Comparison of ENCODE assay signal across 16 mouse cellular contexts in the genomic region with DNA sequence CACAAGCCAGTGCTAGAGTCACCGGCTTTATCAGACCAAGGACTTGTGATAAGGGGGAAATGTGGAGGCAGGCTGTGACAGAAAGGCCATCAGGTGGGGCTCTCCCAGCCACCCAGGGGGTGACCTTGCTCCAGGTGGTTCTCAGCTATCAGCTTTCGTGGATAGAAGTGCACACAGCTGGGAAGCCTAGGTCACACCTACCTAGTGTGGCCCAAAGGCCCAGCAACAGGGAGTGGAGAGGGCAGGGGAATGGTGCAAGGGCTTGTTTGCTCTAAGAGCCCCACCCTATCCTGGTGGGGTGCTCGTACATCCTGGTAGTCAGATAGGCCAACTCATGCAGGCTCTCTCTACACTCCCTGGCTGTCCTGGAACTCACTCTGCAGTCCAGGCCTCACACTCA. TPM values are rescaled to one million over a fixed set of nuclear protein-coding genes. Genes with fewer than 3 reads are reported as not detected.
DNase-seq lines count a peak whose midpoint lies in the region; ATAC-seq and TF ChIP-seq lines count a peak whose summit lies in the region.
"Had no signal": no experiment of that assay in that cellular context is flagged by ENCODE, and none has a peak within 500 bp of the region (broad histone marks: within the 10 kb centered on the region; RNA-seq: fewer than 3 reads in every experiment).

No protein-coding gene starts in this region.

- no peaks in the 10 kb centered on the region for H3K9me3 ChIP-seq in forebrain, embryonic 10.5 days
- H3K9me3 ChIP-seq in forebrain, postnatal 0 days (ENCODE audit: low read length) = no peaks in the 10 kb centered on the region
- H3K9me3 ChIP-seq in lung, embryonic 16.5 days (ENCODE audit: control insufficient read depth, low read length) = no peaks in the 10 kb centered on the region
- H3K9me3 ChIP-seq in liver, embryonic 14.5 days (ENCODE audit: control insufficient read depth, low read length) = no peaks in the 10 kb centered on the region
- H3K9me3 ChIP-seq: megakaryocyte, embryonic 14.5 days had no signal

- DNase-seq in forebrain, embryonic 10.5 days (ENCODE audit: extremely low spot score, low spot score) = no peak
- DNase-seq in forebrain, postnatal 0 days = no peak
- no peak for DNase-seq in lung, adult 2 months
- DNase-seq in liver, embryonic 14.5 days (ENCODE audit: low read depth in 3 of 3, low spot score in 3 of 3) = no peak
- DNase-seq in spleen, postnatal 4 days (ENCODE audit: low spot score in 2 of 2) = no peak
- no peak for DNase-seq in left cerebral cortex, postnatal 14 days (ENCODE audit: low spot score in 2 of 2)
- DNase-seq: adrenal gland, adult 2 months; kidney, adult 8-10 months had no signal

- no peak for TF ChIP-seq CTCF in forebrain, postnatal 0 days (IDR thresholded peaks at IDR 0.05; ENCODE audit: low read depth)
- no peak for TF ChIP-seq CTCF in lung, adult 2 months (IDR thresholded peaks at IDR 0.05; ENCODE audit: insufficient read depth, low read length)
- no peak for TF ChIP-seq CTCF in liver, embryonic 14.5 days (IDR thresholded peaks at IDR 0.05; ENCODE audit: low read depth)

- no peaks in the 10 kb centered on the region for H3K27me3 ChIP-seq in forebrain, embryonic 10.5 days (ENCODE audit: poor library complexity, severe bottlenecking)
- no peaks in the 10 kb centered on the region for H3K27me3 ChIP-seq in forebrain, postnatal 0 days (ENCODE audit: insufficient read depth, low read length)
- no peaks in the 10 kb centered on the region for H3K27me3 ChIP-seq in lung, embryonic 16.5 days (ENCODE audit: control insufficient read depth, insufficient read depth, low read depth, low read length)
- no peaks in the 10 kb centered on the region for H3K27me3 ChIP-seq in liver, embryonic 14.5 days (ENCODE audit: control insufficient read depth, insufficient read depth, low read length)

- H3K9ac ChIP-seq in forebrain, postnatal 0 days = no peak overlapping the region
- H3K9ac ChIP-seq in lung, embryonic 16.5 days (ENCODE audit: low read length) = no peak overlapping the region
- H3K9ac ChIP-seq in liver, embryonic 14.5 days (replicated peaks) = no peak overlapping the region

- TF ChIP-seq POLR2A in lung, adult 2 months (IDR thresholded peaks at IDR 0.05; ENCODE audit: borderline replicate concordance, extremely low read depth, low read depth, low read length) = no peak

- intact Hi-C loops in left cerebral cortex, postnatal 14 days (cut with DNase I) = no loop called here

- no peak overlapping the region for H3K4me3 ChIP-seq in forebrain, embryonic 10.5 days
- no peak overlapping the region for H3K4me3 ChIP-seq in forebrain, postnatal 0 days (ENCODE audit: low read depth, low read length)
- no peak overlapping the region for H3K4me3 ChIP-seq in lung, embryonic 16.5 days (ENCODE audit: low read length)
- no peak overlapping the region for H3K4me3 ChIP-seq in lung, adult 2 months (replicated peaks; ENCODE audit: extremely low read depth, low read depth, low read length)
- no peak overlapping the region for H3K4me3 ChIP-seq in liver, embryonic 14.5 days (ENCODE audit: insufficient read depth in 1 of 2, low read depth in 2 of 2, low read length in 2 of 2)
- H3K4me3 ChIP-seq: erythroblast, embryonic 14.5 days; left cerebral cortex, adult 2 months; megakaryocyte, embryonic 14.5 days had no signal

- ATAC-seq in forebrain, postnatal 0 days = no peak
- ATAC-seq in lung, embryonic 16.5 days (ENCODE audit: low read depth) = peak; percentile 37
- ATAC-seq in liver, embryonic 14.5 days (ENCODE audit: insufficient read depth) = peak; percentile 57
- no peak for ATAC-seq in megakaryocyte, adult 5-6 weeks (ENCODE audit: poor library complexity, severe bottlenecking)

- 0 out of 2 replicates have a peak overlapping the region, but pooled peaks have one; percentile 25 for H3K27ac ChIP-seq in forebrain, embryonic 10.5 days
- H3K27ac ChIP-seq in forebrain, postnatal 0 days (ENCODE audit: low read depth, low read length) = no peak overlapping the region
- no peak overlapping the region for H3K27ac ChIP-seq in lung, embryonic 16.5 days (ENCODE audit: low read length)
- no peak overlapping the region for H3K27ac ChIP-seq in liver, embryonic 14.5 days
- H3K27ac ChIP-seq: left cerebral cortex, adult 2 months had no signal

- peaks cover 14% of the 10 kb centered on the region; the same call in 1 of the 2 replicates for H3K4me1 ChIP-seq in forebrain, embryonic 10.5 days
- no peaks in the 10 kb centered on the region for H3K4me1 ChIP-seq in forebrain, postnatal 0 days (ENCODE audit: insufficient read depth)
- H3K4me1 ChIP-seq in lung, embryonic 16.5 days (replicated peaks; ENCODE audit: control insufficient read depth, insufficient read depth, low read length) = no peaks in the 10 kb centered on the region; the same call in 1 of the 2 replicates
- no peaks in the 10 kb centered on the region for H3K4me1 ChIP-seq in lung, adult 2 months (ENCODE audit: control insufficient read depth, insufficient read depth, low read length)
- H3K4me1 ChIP-seq in liver, embryonic 14.5 days (replicated peaks; ENCODE audit: control insufficient read depth in 2 of 2, insufficient read depth in 2 of 2, low read length in 1 of 2) = peaks cover 0 to 9% of the 10 kb centered on the region in 2 experiments; a peak in 3 of 4 replicates
- H3K4me1 ChIP-seq: megakaryocyte, embryonic 14.5 days had no signal

- no peak overlapping the region for H3K4me2 ChIP-seq in forebrain, postnatal 0 days (ENCODE audit: low read depth)
- no peak overlapping the region for H3K4me2 ChIP-seq in lung, embryonic 16.5 days (ENCODE audit: low read depth, low read length)
- H3K4me2 ChIP-seq in liver, embryonic 14.5 days (ENCODE audit: low read depth) = no peak overlapping the region

- H3K36me3 ChIP-seq in forebrain, embryonic 10.5 days (replicated peaks) = peaks cover 28% of the 10 kb centered on the region
- H3K36me3 ChIP-seq in forebrain, postnatal 0 days (ENCODE audit: insufficient read depth) = peaks cover 6% of the 10 kb centered on the region
- peaks cover 3% of the 10 kb centered on the region; the same call in 1 of the 2 replicates for H3K36me3 ChIP-seq in lung, embryonic 16.5 days (ENCODE audit: control insufficient read depth, insufficient read depth, low read length)
- H3K36me3 ChIP-seq in liver, embryonic 14.5 days (replicated peaks; ENCODE audit: control insufficient read depth, insufficient read depth, low read depth) = no peaks in the 10 kb centered on the region

- TF ChIP-seq EP300 in liver, embryonic 14.5 days (IDR thresholded peaks at IDR 0.05; ENCODE audit: low read depth) = no peak

- 71% methylated on average over 3 of the region's 3 CpGs for WGBS in forebrain, embryonic 10.5 days
- 87% methylated on average over 3 of the region's 3 CpGs for WGBS in forebrain, postnatal 0 days
- 28% methylated on average over 3 of the region's 3 CpGs for WGBS in lung, embryonic 16.5 days
- WGBS in lung, adult 2 months = 26% methylated on average over 3 of the region's 3 CpGs
- WGBS in liver, embryonic 14.5 days (ENCODE audit: insufficient replicate concordance) = 26% methylated on average over 3 of the region's 3 CpGs

RNA-seq across cellular contexts. Expression of gene Ctrb1, which starts 14.4 kb away (rescaled TPM):
- not detected in 2 replicates for polyA plus RNA-seq in forebrain, embryonic 10.5 days (2016; fragmentation: Nextera tagmentation; extraction: Ambion mirVana)
- not detected in 2 replicates for total RNA-seq in forebrain, postnatal 0 days (2014; rRNA removed)
- polyA plus RNA-seq in forebrain, postnatal 0 days (2015; fragmentation: Nextera tagmentation; extraction: Ambion mirVana) = not detected in 2 replicates
- polyA plus RNA-seq in lung, embryonic 16.5 days (2015; fragmentation: Nextera tagmentation; extraction: Ambion mirVana) = 1.2 TPM in 1 of 2 replicates, not detected in the other
- 1.5 and 59.1 TPM in 2 replicates for polyA plus RNA-seq in lung, adult 2 months (2012; rRNA removed)
- polyA plus RNA-seq in liver, embryonic 14.5 days (2012; rRNA removed) = 2.5 and 2.9 TPM in 2 replicates
- polyA plus RNA-seq in liver, embryonic 14.5 days (2014; fragmentation: Nextera tagmentation; extraction: Ambion mirVana) = 1.5 TPM in 1 of 2 replicates, not detected in the other
- total RNA-seq in left cerebral cortex, postnatal 14 days (2021) = not detected
- not detected in 2 replicates for total RNA-seq in megakaryocyte, adult 5-6 weeks (2015)
- total RNA-seq in megakaryocyte, adult 5-6 weeks (2017) = not detected in 2 replicates
- total RNA-seq: layer of hippocampus, adult 18-20 months; left cerebral cortex, adult 2 months had no signal
- polyA plus RNA-seq: erythroblast, embryonic 14.5 days; hindbrain, embryonic 11.5 days; neural tube, embryonic 14.5 days had no signal

RNA-seq across cellular contexts. Expression of gene Bcar1, which starts 38.4 kb away (rescaled TPM):
- 46.6 and 49.9 TPM in 2 replicates for polyA plus RNA-seq in forebrain, embryonic 10.5 days (2016; fragmentation: Nextera tagmentation; extraction: Ambion mirVana)
- total RNA-seq in forebrain, postnatal 0 days (2014; rRNA removed) = 53.4 and 60.3 TPM in 2 replicates
- polyA plus RNA-seq in forebrain, postnatal 0 days (2015; fragmentation: Nextera tagmentation; extraction: Ambion mirVana) = 43.4 and 47.0 TPM in 2 replicates
- 49.2 and 52.1 TPM in 2 replicates for polyA plus RNA-seq in lung, embryonic 16.5 days (2015; fragmentation: Nextera tagmentation; extraction: Ambion mirVana)
- polyA plus RNA-seq in lung, adult 2 months (2012; rRNA removed) = 81.4 and 87.7 TPM in 2 replicates
- polyA plus RNA-seq in liver, embryonic 14.5 days (2012; rRNA removed) = 5.6 and 6.7 TPM in 2 replicates
- polyA plus RNA-seq in liver, embryonic 14.5 days (2014; fragmentation: Nextera tagmentation; extraction: Ambion mirVana) = 4.3 and 4.9 TPM in 2 replicates
- 10 to 100 TPM; 47.5 to 53.7 TPM for total RNA-seq in left cerebral cortex, postnatal 14 days (2021)
- 0.21 TPM in 1 of 2 replicates, not detected in the other for total RNA-seq in megakaryocyte, adult 5-6 weeks (2015)
- total RNA-seq in megakaryocyte, adult 5-6 weeks (2017) = not detected in 2 replicates

Comparison
In these comparisons a context has a peak if more than half of its experiments do, and no peak if none do; other contexts are left out.
1. ATAC-seq: peak in lung, embryonic 16.5 days (single experiment) and liver, embryonic 14.5 days (single experiment); none in forebrain, postnatal 0 days (single experiment) and megakaryocyte, adult 5-6 weeks (single experiment).